ENCODE assay signal across 18 mouse cellular contexts in the genomic region with DNA sequence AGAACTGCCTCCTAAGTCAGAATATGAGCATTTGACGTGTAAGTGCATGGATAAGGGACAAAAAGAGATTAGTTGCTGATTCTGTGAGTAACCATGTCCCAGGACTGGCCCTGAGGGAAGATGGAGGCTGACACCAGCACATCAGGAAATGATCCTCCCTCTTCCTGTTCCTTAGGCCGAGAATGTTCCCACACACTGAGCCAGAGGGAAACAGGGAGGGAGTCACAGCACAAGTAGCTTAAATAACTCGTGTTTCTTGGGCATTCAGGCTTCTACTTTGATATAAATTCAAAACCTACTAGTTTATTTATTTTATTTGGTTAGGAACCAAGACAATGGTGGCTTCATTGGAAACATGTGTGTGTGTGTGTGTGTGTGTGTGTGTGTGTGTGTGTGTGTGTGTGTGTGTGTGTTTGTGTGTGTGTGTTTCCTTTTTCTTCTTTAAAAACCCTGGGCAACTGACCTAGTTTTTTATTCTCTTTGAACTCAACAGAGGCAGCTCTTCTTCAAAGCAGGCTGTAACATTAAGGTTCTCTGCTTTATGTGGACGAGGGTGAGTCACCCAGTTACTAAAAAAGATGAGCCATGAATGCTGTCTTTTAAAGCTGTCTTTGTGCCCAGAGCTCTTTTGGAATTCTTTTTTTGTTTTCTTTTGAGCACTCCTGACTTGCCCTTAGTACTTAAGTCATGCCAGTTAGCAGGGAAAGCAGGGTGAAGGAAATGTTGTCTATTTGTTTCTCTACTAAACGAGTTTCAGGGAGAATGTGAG.
A peak's percentile ranks its signal among the peaks of the same experiment; 100 is the strongest.
DNase-seq lines count a peak whose midpoint lies in the region; ATAC-seq and TF ChIP-seq lines count a peak whose summit lies in the region.
"Had no signal": no experiment of that assay in that cellular context is flagged by ENCODE, and none has a peak within 500 bp of the region (broad histone marks: within the 10 kb centered on the region; RNA-seq: fewer than 3 reads in every experiment).

No protein-coding gene starts in this region.

- H3K9me3 ChIP-seq in heart, embryonic 11.5 days (replicated peaks; ENCODE audit: control insufficient read depth, low read length): no peaks in the 10 kb centered on the region
- H3K9me3 ChIP-seq in midbrain, embryonic 16.5 days (replicated peaks; ENCODE audit: control insufficient read depth, low read length, poor library complexity, severe bottlenecking): 0 out of 2 replicates have a peak, but pooled peaks cover 2% of the 10 kb centered on the region
- no peaks in the 10 kb centered on the region; the same call in 1 of the 2 replicates for H3K9me3 ChIP-seq in midbrain, embryonic 13.5 days
- H3K9me3 ChIP-seq: hindbrain, embryonic 13.5 days; intestine, embryonic 15.5 days; liver, embryonic 15.5 days had no signal

- no peak overlapping the region for H3K4me3 ChIP-seq in heart, embryonic 11.5 days (ENCODE audit: low read depth, low read length)
- no peak overlapping the region for H3K4me3 ChIP-seq in midbrain, embryonic 16.5 days (ENCODE audit: low read depth, low read length)
- H3K4me3 ChIP-seq in midbrain, embryonic 13.5 days (replicated peaks): no peak overlapping the region
- H3K4me3 ChIP-seq: hindbrain, embryonic 13.5 days; intestine, embryonic 15.5 days; limb, embryonic 13.5 days; liver, embryonic 15.5 days had no signal

- 35% methylated on average over 5 of the region's 5 CpGs for WGBS in heart, embryonic 11.5 days (ENCODE audit: insufficient replicate concordance)
- 40% methylated on average over 5 of the region's 5 CpGs for WGBS in midbrain, embryonic 16.5 days
- WGBS in midbrain, embryonic 13.5 days: 58% methylated on average over 5 of the region's 5 CpGs

- no peaks in the 10 kb centered on the region for H3K27me3 ChIP-seq in heart, embryonic 11.5 days (ENCODE audit: control insufficient read depth, insufficient read depth, low read length)
- H3K27me3 ChIP-seq in midbrain, embryonic 16.5 days (ENCODE audit: control insufficient read depth, insufficient read depth, low read depth, low read length): no peaks in the 10 kb centered on the region
- no peaks in the 10 kb centered on the region for H3K27me3 ChIP-seq in midbrain, embryonic 13.5 days
- H3K27me3 ChIP-seq: hindbrain, embryonic 13.5 days; intestine, embryonic 15.5 days; limb, embryonic 13.5 days; liver, embryonic 15.5 days had no signal

- intact Hi-C loops in left cerebral cortex, postnatal 25 days (cut with DNase I): loop anchor here (2.0 to 5.0 kb wide), 2 partner anchors 157 to 399 kb away; no protein-coding TSS in a partner anchor
- intact Hi-C loops in gastrocnemius, postnatal 36 days (cut with DNase I): no loop called here

- DNase-seq in heart, adult 11 months: peak; percentile 88
- DNase-seq in brain, embryonic 14.5 days (ENCODE audit: low read depth): peak; percentile 32
- DNase-seq in left cerebral cortex, postnatal 25 days (ENCODE audit: low spot score in 2 of 2): peak; percentile 26 to 88
- no peak for DNase-seq in thymus, adult 18-20 months
- no peak for DNase-seq in gastrocnemius, postnatal 36 days
- DNase-seq: gastrocnemius, postnatal 25 days; layer of hippocampus, adult 9-11 months; lung, postnatal 14 days; thymus, postnatal 14 days had no signal

- no peaks in the 10 kb centered on the region for H3K36me3 ChIP-seq in heart, embryonic 11.5 days (ENCODE audit: control insufficient read depth, insufficient read depth, low read length)
- H3K36me3 ChIP-seq in midbrain, embryonic 16.5 days (ENCODE audit: control insufficient read depth, insufficient read depth, low read length): no peaks in the 10 kb centered on the region
- H3K36me3 ChIP-seq in midbrain, embryonic 13.5 days: no peaks in the 10 kb centered on the region
- H3K36me3 ChIP-seq: hindbrain, embryonic 13.5 days; intestine, embryonic 15.5 days; limb, embryonic 13.5 days; liver, embryonic 15.5 days had no signal

- H3K4me1 ChIP-seq in heart, embryonic 11.5 days (ENCODE audit: control insufficient read depth, insufficient read depth, low read length): no peaks in the 10 kb centered on the region
- H3K4me1 ChIP-seq in midbrain, embryonic 16.5 days (ENCODE audit: control insufficient read depth, insufficient read depth, low read length): no peaks in the 10 kb centered on the region
- H3K4me1 ChIP-seq in midbrain, embryonic 13.5 days (replicated peaks): no peaks in the 10 kb centered on the region
- H3K4me1 ChIP-seq: hindbrain, embryonic 13.5 days; intestine, embryonic 15.5 days; limb, embryonic 13.5 days; liver, embryonic 15.5 days had no signal

- TF ChIP-seq POLR2A in brain, embryonic 14.5 days (IDR thresholded peaks at IDR 0.05; ENCODE audit: borderline replicate concordance, extremely low read depth, insufficient read depth, insufficient read length, poor library complexity, severe bottlenecking): no peak

- no peak for ATAC-seq in heart, embryonic 11.5 days (replicated peaks; ENCODE audit: insufficient number of reproducible peaks, low FRiP score, low TSS enrichment)
- no peak for ATAC-seq in midbrain, embryonic 16.5 days
- ATAC-seq in midbrain, embryonic 13.5 days: no peak
- ATAC-seq: CD4-positive, CD25-positive, alpha-beta regulatory T cell, adult 4 months; forebrain, embryonic 16.5 days; intestine, embryonic 15.5 days had no signal

- H3K27ac ChIP-seq in heart, embryonic 11.5 days (ENCODE audit: low read depth, low read length): no peak overlapping the region
- H3K27ac ChIP-seq in midbrain, embryonic 16.5 days (ENCODE audit: low read length): peak overlapping the region; percentile 48
- H3K27ac ChIP-seq in midbrain, embryonic 13.5 days: no peak overlapping the region
- H3K27ac ChIP-seq: hindbrain, embryonic 13.5 days; intestine, embryonic 15.5 days; limb, embryonic 13.5 days; liver, embryonic 15.5 days had no signal

- H3K4me2 ChIP-seq in heart, embryonic 11.5 days: no peak overlapping the region
- H3K4me2 ChIP-seq in midbrain, embryonic 16.5 days (ENCODE audit: low read length): no peak overlapping the region
- H3K4me2 ChIP-seq in midbrain, embryonic 13.5 days (replicated peaks): no peak overlapping the region
- H3K4me2 ChIP-seq: hindbrain, embryonic 13.5 days; intestine, embryonic 15.5 days; limb, embryonic 13.5 days; liver, embryonic 15.5 days had no signal

- H3K9ac ChIP-seq in heart, embryonic 11.5 days (ENCODE audit: low read depth, low read length): no peak overlapping the region
- no peak overlapping the region for H3K9ac ChIP-seq in midbrain, embryonic 16.5 days (ENCODE audit: low read depth, low read length)
- no peak overlapping the region for H3K9ac ChIP-seq in midbrain, embryonic 13.5 days (replicated peaks)
- H3K9ac ChIP-seq: hindbrain, embryonic 13.5 days; intestine, embryonic 15.5 days; limb, embryonic 13.5 days; liver, embryonic 15.5 days had no signal

- TF ChIP-seq CTCF in brain, embryonic 14.5 days (IDR thresholded peaks at IDR 0.05; ENCODE audit: borderline replicate concordance, extremely low read depth, insufficient read depth, insufficient read length): no peak

Comparison
In these comparisons a context has a peak if more than half of its experiments do, and no peak if none do; other contexts are left out.
1. DNase-seq: peak in heart, adult 11 months (single experiment), brain, embryonic 14.5 days (single experiment) and left cerebral cortex, postnatal 25 days (2 of 2); none in thymus, adult 18-20 months (0 of 2) and gastrocnemius, postnatal 36 days (0 of 2).